Mouse (Mus musculus) bone marrow macrophage, adult 2 months (primary cell): ENCODE measurements around the gene Mcat. TPM values are rescaled to one million over a fixed set of nuclear protein-coding genes. Genes with fewer than 3 reads are reported as not detected.

ENCODE experiments used
- H3K27ac ChIP-seq: 2 replicates; pipeline ENCODE4 v1.5.1; 2012; ENCODE audit warnings: low read depth, low read length; ENCODE audit not compliant: insufficient read depth
- H3K4me1 ChIP-seq: 2 replicates; pipeline ENCODE4 v1.6.1; 2012; ENCODE audit warnings: low read length; ENCODE audit not compliant: control insufficient read depth, insufficient read depth
- H3K4me3 ChIP-seq: 2 replicates; pipeline ENCODE4 v1.5.1; 2012; ENCODE audit warnings: mild to moderate bottlenecking, low read length, moderate library complexity; ENCODE audit not compliant: insufficient read depth
- CTCF ChIP-seq: IDR thresholded peaks from 2 replicates; pipeline ENCODE4 v1.5.1; 2012; ENCODE audit warnings: low read depth, mild to moderate bottlenecking, low read length, moderate library complexity
- POLR2A ChIP-seq: IDR thresholded peaks from 2 replicates; pipeline ENCODE4 v1.6.1; 2012; ENCODE audit warnings: mild to moderate bottlenecking, low read depth, low read length, borderline replicate concordance
- polyA plus RNA-seq: library from polyadenylated mRNA; stranded (reverse); fragments of >200 nt; gene quantifications from 2 replicates; pipeline ENCODE4 v1.2.4, GENCODE M21; 2012; ENCODE audit not compliant: missing spikeins, insufficient read depth, insufficient read length

Gene Mcat
- polyA plus RNA-seq, 1 experiment: 7.3 TPM

DNA sequence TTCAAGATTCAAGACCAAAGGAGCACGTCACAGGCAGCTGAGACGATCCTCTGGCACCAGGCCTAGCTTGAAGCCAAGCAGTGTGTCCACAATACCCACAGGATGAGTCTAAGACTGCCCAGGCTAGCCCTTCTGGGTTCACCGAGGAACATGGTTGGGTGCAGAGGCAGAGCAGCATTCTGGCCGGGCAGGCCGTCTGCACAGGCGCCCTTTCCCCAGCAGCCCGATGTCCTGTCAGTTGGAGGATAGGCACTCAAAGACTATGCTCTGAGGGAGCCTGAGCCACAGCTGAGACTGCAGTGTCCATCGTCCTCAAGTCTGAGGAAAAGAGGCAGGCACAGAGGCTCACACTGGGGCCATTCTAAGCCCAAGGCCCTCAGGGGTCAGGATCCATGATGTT, 16.4 kb downstream of the Mcat start:
- Histone ChIP-seq H3K4me1 (peaks cover 13% of the 10 kb centered on the region), H3K27ac (no peak overlapping the region), H3K4me3 (no peak overlapping the region)
- TF ChIP-seq CTCF: no peak
- no peak for TF ChIP-seq POLR2A

DNA sequence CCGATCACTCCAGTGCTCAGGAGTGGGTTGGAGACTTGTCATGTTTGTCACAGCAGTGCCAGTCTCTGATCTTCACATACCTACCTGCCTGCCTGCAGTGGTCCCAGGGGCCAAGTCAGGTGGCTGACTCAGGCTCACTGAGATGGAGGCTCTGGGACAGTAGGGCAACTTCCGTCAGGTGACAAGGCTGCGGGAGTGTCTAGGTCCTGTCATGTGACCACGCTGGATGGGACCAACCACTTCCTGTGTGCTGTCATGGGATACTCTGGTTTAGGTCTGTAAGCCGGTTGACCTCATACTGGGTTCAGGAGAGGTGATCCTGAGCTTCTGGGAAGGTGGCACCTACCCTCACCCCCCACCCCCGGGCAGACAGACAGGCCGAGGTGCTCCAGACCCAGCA, 17.6 kb downstream of the Mcat start:
- H3K27ac ChIP-seq: no peak overlapping the region
- no peak for TF ChIP-seq POLR2A
- TF ChIP-seq CTCF: no peak
- H3K4me1 ChIP-seq: peaks cover 13% of the 10 kb centered on the region
- H3K4me3 ChIP-seq: no peak overlapping the region

DNA sequence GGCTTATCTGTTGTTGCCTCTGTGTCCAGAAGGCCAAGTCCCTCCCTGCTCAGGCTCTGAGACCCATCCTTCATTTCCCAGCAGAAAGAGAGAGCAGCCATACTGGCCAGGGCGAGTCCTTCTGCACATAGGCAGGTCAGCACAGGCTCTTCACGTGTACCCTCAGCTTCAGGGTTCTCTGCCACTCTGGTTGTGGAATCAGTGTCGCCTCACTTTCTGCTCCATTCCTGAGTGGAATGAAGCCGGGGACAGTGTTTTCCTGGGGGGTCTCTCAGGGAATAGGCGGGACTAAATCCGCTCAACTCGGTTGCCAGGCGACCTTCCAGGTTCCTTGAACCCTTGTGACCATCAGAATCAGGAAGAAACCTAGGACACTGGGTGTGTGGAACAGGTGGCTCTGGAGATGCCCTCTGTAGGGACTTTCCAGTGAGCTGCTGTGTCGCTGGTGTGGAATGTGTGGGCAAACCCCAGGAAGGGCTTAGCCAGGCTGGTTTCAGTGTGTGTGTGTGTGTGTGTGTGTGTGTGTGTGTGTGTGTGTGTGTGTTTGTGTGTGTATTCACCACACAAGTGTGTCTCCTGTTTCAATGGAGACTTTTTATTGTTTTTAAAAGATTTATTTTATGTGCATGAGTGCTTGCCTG, 21.8 kb downstream of the Mcat start:
- Histone ChIP-seq H3K4me1 (peaks cover 35% of the 10 kb centered on the region), H3K4me3 (no peak overlapping the region), H3K27ac (no peak overlapping the region)
- TF ChIP-seq CTCF: no peak
- no peak for TF ChIP-seq POLR2A

DNA sequence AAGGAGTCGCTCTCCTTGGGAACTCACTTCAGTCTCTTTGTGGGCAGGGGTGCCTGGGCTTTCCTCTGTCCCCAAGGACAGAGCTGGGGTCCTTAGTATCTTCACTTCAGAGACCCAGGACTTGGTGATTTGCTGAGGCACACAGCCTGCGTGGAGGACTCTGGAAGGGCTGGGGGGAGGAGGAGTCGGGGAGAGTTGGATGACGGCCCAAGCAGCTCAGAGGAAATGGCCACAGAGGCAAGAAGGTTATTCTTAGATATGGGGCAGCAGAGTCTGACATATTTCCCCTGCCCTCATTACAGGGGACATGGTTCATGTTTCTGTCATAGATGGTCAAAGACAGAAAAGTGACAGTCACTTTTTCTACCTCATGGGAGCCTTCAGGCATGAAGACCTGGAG, 23.7 kb downstream of the Mcat start:
- Histone ChIP-seq H3K4me3 (no peak overlapping the region), H3K27ac (peak overlapping the region; percentile 39; the same call in 1 of the 2 replicates), H3K4me1 (peaks cover 35% of the 10 kb centered on the region)
- TF ChIP-seq POLR2A (no peak), CTCF (no peak)

DNA sequence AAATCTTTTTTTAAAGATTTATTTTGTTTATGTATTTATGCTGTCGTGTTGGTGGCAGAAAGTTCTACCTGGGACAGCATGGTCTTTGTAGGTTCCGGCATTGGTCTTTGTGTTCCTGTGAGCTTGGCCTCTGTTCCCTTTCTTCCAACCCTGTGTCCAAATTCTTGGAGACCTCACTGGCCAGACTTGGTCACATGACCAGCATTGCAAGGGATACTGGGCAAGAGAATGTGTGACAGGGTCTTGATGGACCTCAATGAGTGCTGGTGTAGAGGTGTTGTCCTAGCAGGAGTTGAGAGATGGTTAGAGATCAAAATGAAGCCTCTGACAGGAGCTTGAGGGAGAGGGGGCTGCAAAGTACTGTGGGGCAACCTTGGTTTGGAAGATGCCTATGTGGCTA, 24.7 kb downstream of the Mcat start:
- TF ChIP-seq CTCF (no peak), POLR2A (no peak)
- H3K27ac ChIP-seq: no peak overlapping the region
- peaks cover 44% of the 10 kb centered on the region for H3K4me1 ChIP-seq

DNA sequence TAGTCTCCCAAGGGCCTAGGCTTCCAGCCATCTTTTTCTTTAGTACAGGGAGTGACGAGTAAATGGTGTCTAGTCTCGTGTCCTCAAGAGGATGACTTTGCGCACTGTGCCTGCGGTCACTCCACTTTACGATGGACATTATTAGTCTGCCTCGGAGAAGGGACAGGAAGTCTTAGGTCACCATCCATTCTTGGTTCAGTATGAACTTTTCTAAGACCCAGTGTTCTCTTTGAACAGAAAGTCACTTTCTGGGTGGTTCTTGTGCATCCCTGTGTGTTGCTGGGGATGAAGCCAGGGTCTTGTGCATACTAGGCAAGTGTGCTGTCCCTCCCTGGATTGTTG, 27.7 kb downstream of the Mcat start:
- Histone ChIP-seq H3K4me3 (peak overlapping the region; percentile 5; the same call in 1 of the 2 replicates), H3K4me1 (peaks cover 45% of the 10 kb centered on the region), H3K27ac (peak overlapping the region; percentile 34)
- TF ChIP-seq POLR2A (no peak), CTCF (no peak)

More for the DNA sequence above, 24.7 kb downstream of the Mcat start:
- no peak overlapping the region for H3K4me3 ChIP-seq

DNA sequence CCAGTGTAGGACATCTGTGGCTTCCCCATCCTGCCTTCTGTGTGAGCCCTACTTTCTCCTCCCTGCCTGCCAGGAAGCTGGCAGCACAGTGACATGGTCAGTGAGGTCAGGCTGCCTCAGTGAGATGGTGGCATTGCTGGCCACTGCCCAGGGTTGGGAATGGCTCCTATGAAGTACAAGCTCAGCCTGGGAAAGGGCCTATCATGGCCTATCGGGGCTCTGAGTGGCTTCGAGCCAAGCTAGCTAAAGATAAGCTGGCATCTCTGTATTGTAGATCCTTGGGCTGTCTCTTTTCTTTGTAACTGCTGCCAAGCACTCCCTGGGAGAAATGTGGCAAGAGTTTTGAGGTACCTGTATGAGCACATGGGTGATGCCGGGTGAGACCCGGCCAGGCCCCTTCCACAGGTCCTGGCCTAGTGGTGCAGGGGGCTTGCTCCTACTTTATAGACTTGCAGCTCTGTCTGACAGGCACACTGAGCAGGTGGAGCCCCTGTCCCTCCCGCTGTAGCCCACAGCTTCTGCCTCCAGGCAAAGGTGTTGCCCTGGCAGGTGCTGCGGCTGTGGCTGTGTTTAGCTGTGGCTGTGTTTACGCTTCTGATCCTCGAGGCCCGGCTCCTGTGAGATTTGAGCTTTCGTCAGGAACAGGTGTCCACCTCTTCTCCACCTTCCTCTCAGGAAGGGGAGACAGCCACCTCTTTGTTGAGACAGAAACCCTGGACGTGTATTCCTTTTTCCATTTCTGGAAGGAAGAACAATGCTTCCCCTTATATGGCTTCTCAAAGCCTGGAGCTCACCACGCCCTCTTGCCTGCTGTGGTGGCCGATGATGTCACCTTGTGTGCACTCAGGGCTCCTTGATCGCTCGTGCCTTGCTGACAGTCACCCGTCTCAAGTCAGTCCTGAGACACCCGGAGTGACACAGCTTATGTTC, 28.4 kb downstream of the Mcat start:
- Histone ChIP-seq H3K4me1 (peaks cover 39% of the 10 kb centered on the region), H3K4me3 (peak overlapping the region; percentile 5; the same call in 1 of the 2 replicates), H3K27ac (peak overlapping the region; percentile 34)
- TF ChIP-seq CTCF (no peak), POLR2A (no peak)

DNA sequence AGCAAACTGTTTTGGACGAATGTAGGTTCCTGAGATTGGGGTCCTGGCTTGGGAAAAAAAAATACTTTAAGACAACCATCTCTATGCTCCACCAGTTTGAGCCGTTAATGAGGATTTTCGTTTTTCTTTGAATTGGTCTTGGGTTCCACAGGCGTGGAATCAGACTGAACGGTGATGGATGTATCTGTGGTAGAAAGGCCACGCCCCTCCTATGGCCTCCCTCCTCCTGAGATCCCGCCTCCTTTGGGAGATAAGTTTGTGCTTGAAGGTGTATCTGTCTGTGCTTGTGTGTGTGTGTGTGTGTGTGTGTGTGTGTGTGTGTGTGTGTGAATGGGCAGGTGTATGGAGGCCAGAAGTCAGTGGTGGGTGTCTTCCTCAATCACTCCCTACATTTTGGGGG, 31.0 kb downstream of the Mcat start:
- H3K27ac ChIP-seq: no peak overlapping the region
- TF ChIP-seq POLR2A (no peak), CTCF (no peak)
- no peak overlapping the region for H3K4me3 ChIP-seq
- H3K4me1 ChIP-seq: peaks cover 24% of the 10 kb centered on the region

DNA sequence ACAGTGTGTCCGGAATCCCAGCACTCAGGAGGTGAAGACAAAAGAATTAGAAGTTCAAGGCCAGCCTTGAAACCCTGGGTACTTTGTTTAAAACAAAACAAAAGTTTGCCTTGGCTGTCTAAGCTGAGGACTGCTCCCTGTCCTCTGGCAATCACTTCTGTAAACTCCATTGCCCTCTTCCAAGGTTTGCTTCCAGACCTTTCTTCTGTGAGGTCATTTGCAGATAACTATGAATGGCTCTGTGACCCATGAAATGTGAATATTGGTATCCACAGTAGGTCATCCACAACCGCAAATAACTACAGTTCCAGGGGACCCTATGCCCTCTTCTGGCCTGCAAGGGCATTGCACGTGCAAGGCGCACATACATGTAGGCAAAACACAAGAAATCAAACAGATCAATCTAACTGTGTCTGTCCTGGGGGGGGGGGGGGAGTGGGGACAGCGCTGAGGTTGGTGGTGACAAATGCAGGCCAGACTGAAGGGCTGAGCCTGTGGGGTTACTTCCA, 31.6 kb downstream of the Mcat start:
- Histone ChIP-seq H3K27ac (no peak overlapping the region), H3K4me1 (peaks cover 24% of the 10 kb centered on the region), H3K4me3 (no peak overlapping the region)
- TF ChIP-seq CTCF: 0 out of 2 replicates have a peak, but pooled peaks have one; percentile 5
- no peak for TF ChIP-seq POLR2A

DNA sequence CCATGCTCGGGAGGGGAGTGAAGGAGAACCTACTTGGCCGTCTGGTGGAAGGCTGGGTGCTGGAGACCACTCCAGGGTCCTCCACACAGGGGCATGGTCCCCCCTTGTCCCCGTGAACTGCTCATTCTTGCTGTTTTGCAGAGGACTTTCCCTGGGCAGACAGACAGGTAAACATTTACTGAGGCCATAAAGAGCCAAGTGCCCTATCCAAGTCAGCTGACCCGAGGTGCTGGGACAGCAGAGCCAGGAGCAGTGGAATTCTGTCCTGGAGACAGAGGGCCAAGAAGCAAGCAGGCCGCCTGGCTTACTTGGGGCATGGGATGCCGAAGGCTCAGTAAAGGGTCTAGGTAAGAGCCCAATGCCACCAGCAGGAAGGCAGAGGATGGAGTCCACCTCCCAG, 32.9 kb downstream of the Mcat start:
- peaks cover 18% of the 10 kb centered on the region for H3K4me1 ChIP-seq
- no peak overlapping the region for H3K27ac ChIP-seq
- no peak overlapping the region for H3K4me3 ChIP-seq
- TF ChIP-seq POLR2A (no peak), CTCF (no peak)
